Mouse (Mus musculus): Measurements from ENCODE around the gene Pld2. TPM values are rescaled to one million over a fixed set of nuclear protein-coding genes. Genes with fewer than 3 reads are reported as not detected.
"Not testable (repeated sequence)": the region's sequence is repeated elsewhere in the genome, so short reads cannot be mapped to it uniquely, and the experiment has no call there.

Gene Pld2
- total RNA-seq, 1 experiment: 4.4 TPM

- peak overlapping the region; percentile 80 for H3K9ac ChIP-seq (ENCODE audit: insufficient read depth, low read depth, low read length, poor library complexity, severe bottlenecking)
These were observed 23.8 kb downstream of the Pld2 start for GRCm38 (mm10) chr11:70563470-70564275.

GRCm38 (mm10) chr11:70564276-70564873 lies 24.5 kb downstream of the Pld2 start:
- DNase-seq (ENCODE audit: low read depth, low spot score): no peak
- Histone ChIP-seq H3K36me3 (ENCODE audit: control insufficient read depth, insufficient read depth, low read length, poor library complexity, severe bottlenecking) (no peaks in the 10 kb centered on the region), H3K27ac (ENCODE audit: insufficient read depth, low read depth, low read length, poor library complexity, severe bottlenecking) (no peak overlapping the region), H3K4me3 (ENCODE audit: insufficient read depth in 1 of 2, low read depth in 1 of 2, low read length in 2 of 2, poor library complexity in 1 of 2, severe bottlenecking in 1 of 2) (peak overlapping the region; percentile 79 to 85; a peak in 2 of 4 replicates), H3K9me3 (ENCODE audit: control insufficient read depth, insufficient read depth, low read depth, low read length) (no peaks in the 10 kb centered on the region), H3K4me1 (ENCODE audit: control insufficient read depth in 2 of 2, insufficient read depth in 2 of 2, low read length in 2 of 2, poor library complexity in 1 of 2) (peaks cover 0 to under 1% of the 10 kb centered on the region in 2 experiments; a peak in 2 of 4 replicates), H3K9ac (ENCODE audit: insufficient read depth, low read depth, low read length, poor library complexity, severe bottlenecking) (no peak overlapping the region; the same call in 1 of the 2 replicates)
- TF ChIP-seq ZNF384 (IDR thresholded peaks at IDR 0.05; ENCODE audit: low read depth, low read length) (no peak), MAFK (IDR thresholded peaks at IDR 0.05; ENCODE audit: insufficient read depth, low read depth, low read length) (no peak), CHD2 (IDR thresholded peaks at IDR 0.05; ENCODE audit: low read depth, low read length) (no peak), ZC3H11A (IDR thresholded peaks at IDR 0.05; ENCODE audit: borderline replicate concordance, low read depth, low read length) (no peak), HCFC1 (IDR thresholded peaks at IDR 0.05; ENCODE audit: borderline replicate concordance, insufficient read depth, low read length) (no peak)
- in situ Hi-C loops (cut with MboI; ENCODE audit: low sequenced_read_pairs in 2 of 2, unreplicated experiment in 2 of 2): no loop called here

More at GRCm38 (mm10) chr11:70563470-70564275, 23.8 kb downstream of the Pld2 start:
- no peak for DNase-seq (ENCODE audit: low read depth, low spot score)
- H3K36me3 ChIP-seq (ENCODE audit: control insufficient read depth, insufficient read depth, low read length, poor library complexity, severe bottlenecking): no peaks in the 10 kb centered on the region
- no peaks in the 10 kb centered on the region; a peak in 1 of 4 replicates for H3K4me1 ChIP-seq (ENCODE audit: control insufficient read depth in 2 of 2, insufficient read depth in 2 of 2, low read length in 2 of 2, poor library complexity in 1 of 2)
- H3K4me3 ChIP-seq (ENCODE audit: insufficient read depth in 1 of 2, low read depth in 1 of 2, low read length in 2 of 2, poor library complexity in 1 of 2, severe bottlenecking in 1 of 2): peak overlapping the region; percentile 79 to 85
- in situ Hi-C loops (cut with MboI; ENCODE audit: low sequenced_read_pairs in 2 of 2, unreplicated experiment in 2 of 2): no loop called here
- no peak; the same call in 1 of the 2 replicates for TF ChIP-seq HCFC1 (IDR thresholded peaks at IDR 0.05; ENCODE audit: borderline replicate concordance, insufficient read depth, low read length)
- TF ChIP-seq CHD2 (IDR thresholded peaks at IDR 0.05; ENCODE audit: low read depth, low read length): no peak
- TF ChIP-seq ZC3H11A (IDR thresholded peaks at IDR 0.05; ENCODE audit: borderline replicate concordance, low read depth, low read length): no peak
- TF ChIP-seq ZNF384 (IDR thresholded peaks at IDR 0.05; ENCODE audit: low read depth, low read length): no peak
- no peak for TF ChIP-seq MAFK (IDR thresholded peaks at IDR 0.05; ENCODE audit: insufficient read depth, low read depth, low read length)
- H3K27ac ChIP-seq (ENCODE audit: insufficient read depth, low read depth, low read length, poor library complexity, severe bottlenecking): no peak overlapping the region; the same call in 1 of the 2 replicates
- no peaks in the 10 kb centered on the region for H3K9me3 ChIP-seq (ENCODE audit: control insufficient read depth, insufficient read depth, low read depth, low read length)

GRCm38 (mm10) chr11:70566586-70566985 lies 26.7 kb downstream of the Pld2 start:
- Histone ChIP-seq H3K4me1 (ENCODE audit: control insufficient read depth in 2 of 2, insufficient read depth in 2 of 2, low read length in 2 of 2, poor library complexity in 1 of 2) (peaks cover 0 to 4% of the 10 kb centered on the region in 2 experiments; a peak in 2 of 4 replicates), H3K9ac (ENCODE audit: insufficient read depth, low read depth, low read length, poor library complexity, severe bottlenecking) (no peak overlapping the region), H3K27ac (ENCODE audit: insufficient read depth, low read depth, low read length, poor library complexity, severe bottlenecking) (no peak overlapping the region), H3K36me3 (ENCODE audit: control insufficient read depth, insufficient read depth, low read length, poor library complexity, severe bottlenecking) (no peaks in the 10 kb centered on the region), H3K9me3 (ENCODE audit: control insufficient read depth, insufficient read depth, low read depth, low read length) (no peaks in the 10 kb centered on the region), H3K4me3 (ENCODE audit: insufficient read depth in 1 of 2, low read depth in 1 of 2, low read length in 2 of 2, poor library complexity in 1 of 2, severe bottlenecking in 1 of 2) (no peak overlapping the region)
- DNase-seq (ENCODE audit: low read depth, low spot score): no peak
- TF ChIP-seq ZNF384 (IDR thresholded peaks at IDR 0.05; ENCODE audit: low read depth, low read length): no peak
- no peak for TF ChIP-seq ZC3H11A (IDR thresholded peaks at IDR 0.05; ENCODE audit: borderline replicate concordance, low read depth, low read length)
- no peak for TF ChIP-seq MAFK (IDR thresholded peaks at IDR 0.05; ENCODE audit: insufficient read depth, low read depth, low read length)
- TF ChIP-seq HCFC1 (IDR thresholded peaks at IDR 0.05; ENCODE audit: borderline replicate concordance, insufficient read depth, low read length): no peak
- TF ChIP-seq CHD2 (IDR thresholded peaks at IDR 0.05; ENCODE audit: low read depth, low read length): no peak
- in situ Hi-C loops (cut with MboI; ENCODE audit: low sequenced_read_pairs in 2 of 2, unreplicated experiment in 2 of 2): no loop called here

GRCm38 (mm10) chr11:70570614-70571013 lies 30.8 kb downstream of the Pld2 start:
- H3K4me3 ChIP-seq (ENCODE audit: insufficient read depth in 1 of 2, low read depth in 1 of 2, low read length in 2 of 2, poor library complexity in 1 of 2, severe bottlenecking in 1 of 2); H3K9me3 ChIP-seq (ENCODE audit: control insufficient read depth, insufficient read depth, low read depth, low read length); in situ Hi-C loops (cut with MboI; ENCODE audit: low sequenced_read_pairs in 2 of 2, unreplicated experiment in 2 of 2); H3K9ac ChIP-seq (ENCODE audit: insufficient read depth, low read depth, low read length, poor library complexity, severe bottlenecking); H3K36me3 ChIP-seq (ENCODE audit: control insufficient read depth, insufficient read depth, low read length, poor library complexity, severe bottlenecking); H3K27ac ChIP-seq (ENCODE audit: insufficient read depth, low read depth, low read length, poor library complexity, severe bottlenecking); DNase-seq (ENCODE audit: low read depth, low spot score): not testable (repeated sequence)
- peaks cover 2 to 12% of the 10 kb centered on the region in 2 experiments; a peak in 2 of 4 replicates for H3K4me1 ChIP-seq (ENCODE audit: control insufficient read depth in 2 of 2, insufficient read depth in 2 of 2, low read length in 2 of 2, poor library complexity in 1 of 2)

Measured in ES-E14 (cell line).